Mouse (Mus musculus) urinary bladder, postnatal 4 days (tissue): ENCODE results near the gene 1810013L24Rik.
"Not testable (repeated sequence)": the region's sequence is repeated elsewhere in the genome, so short reads cannot be mapped to it uniquely, and the experiment has no call there.

Experiments used
- DNase-seq, 2 experiments: peaks; one replicate each; pipeline ENCODE4 v3.0.0; 2021 to 2022; ENCODE audit warnings: low spot score in 2 of 2

Gene 1810013L24Rik

GRCm38 (mm10) chr16:8836876-8837275 is 7.0 kb downstream of the 1810013L24Rik start:
- no peak for DNase-seq

GRCm38 (mm10) chr16:8837595-8837994 is 7.7 kb downstream of the 1810013L24Rik start:
- DNase-seq: no peak

DNA sequence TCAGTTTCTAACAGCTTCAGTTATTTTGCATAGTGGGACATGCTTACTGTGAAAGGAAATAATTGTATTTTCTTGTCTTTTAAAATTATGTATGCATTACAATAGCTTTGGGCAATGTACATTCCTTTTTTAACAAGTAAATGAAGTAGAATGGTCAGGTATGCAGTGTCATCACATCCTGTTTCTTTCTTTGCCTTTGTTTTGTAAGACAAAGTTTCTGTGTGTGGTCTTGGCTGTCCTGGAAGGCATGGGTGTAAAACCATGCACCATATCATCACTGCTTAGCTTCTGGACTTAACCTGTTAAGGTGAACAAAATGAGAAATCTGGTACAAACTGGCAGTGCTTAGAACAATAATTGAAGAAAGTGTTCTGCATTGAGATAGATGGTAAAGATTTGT is 9.0 kb downstream of the 1810013L24Rik start:
- no peak for DNase-seq

GRCm38 (mm10) chr16:8840557-8840956 is 10.7 kb downstream of the 1810013L24Rik start:
- DNase-seq: no peak

DNA sequence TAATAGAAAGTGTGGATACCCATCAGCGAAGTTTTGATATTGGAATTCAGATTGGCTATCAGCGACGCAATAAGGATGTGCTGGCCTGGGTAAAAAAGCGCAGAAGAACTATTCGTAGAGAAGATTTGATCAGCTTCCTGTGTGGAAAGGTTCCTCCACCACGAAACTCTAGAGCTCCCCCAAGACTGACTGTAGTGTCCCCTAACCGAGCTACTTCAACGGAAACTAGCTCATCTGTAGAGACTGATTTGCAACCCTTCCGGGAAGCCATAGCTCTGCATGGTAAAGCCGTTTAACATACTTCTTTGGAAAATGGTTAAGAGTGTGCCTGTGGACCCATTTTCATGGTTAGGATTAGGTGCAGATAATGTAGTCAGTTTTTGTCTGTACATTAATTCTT is 13.1 kb downstream of the 1810013L24Rik start:
- no peak for DNase-seq

DNA sequence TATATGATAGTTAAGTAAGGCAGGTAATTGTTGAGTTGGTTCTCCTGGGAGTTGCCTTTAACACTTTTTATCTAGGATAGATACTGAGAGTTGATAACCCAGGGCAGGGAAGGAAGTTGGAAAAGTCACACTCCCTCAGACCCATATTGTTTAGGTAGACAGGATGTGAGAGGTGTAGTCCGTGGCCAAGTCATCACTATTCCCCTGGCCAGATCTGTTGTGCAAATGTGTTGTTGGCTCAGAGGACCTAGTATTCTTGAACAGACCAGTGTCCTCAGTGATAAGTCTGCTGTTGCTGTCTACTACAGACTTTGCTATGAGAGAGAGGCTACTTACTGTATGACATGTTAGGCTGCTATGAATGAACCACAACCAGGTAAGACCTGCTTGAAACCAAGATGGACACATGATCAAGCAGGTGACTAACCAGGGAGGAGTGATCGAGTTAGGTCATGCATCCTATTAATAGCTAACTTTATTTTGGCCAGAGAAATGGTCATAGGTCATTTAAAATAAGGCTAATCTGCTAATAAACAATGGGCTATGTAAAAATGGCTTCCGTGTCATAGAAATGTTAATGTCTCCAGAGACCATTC is 13.8 kb downstream of the 1810013L24Rik start:
- DNase-seq: no peak

GRCm38 (mm10) chr16:8845986-8846385 is 16.1 kb downstream of the 1810013L24Rik start:
- DNase-seq: no peak

DNA sequence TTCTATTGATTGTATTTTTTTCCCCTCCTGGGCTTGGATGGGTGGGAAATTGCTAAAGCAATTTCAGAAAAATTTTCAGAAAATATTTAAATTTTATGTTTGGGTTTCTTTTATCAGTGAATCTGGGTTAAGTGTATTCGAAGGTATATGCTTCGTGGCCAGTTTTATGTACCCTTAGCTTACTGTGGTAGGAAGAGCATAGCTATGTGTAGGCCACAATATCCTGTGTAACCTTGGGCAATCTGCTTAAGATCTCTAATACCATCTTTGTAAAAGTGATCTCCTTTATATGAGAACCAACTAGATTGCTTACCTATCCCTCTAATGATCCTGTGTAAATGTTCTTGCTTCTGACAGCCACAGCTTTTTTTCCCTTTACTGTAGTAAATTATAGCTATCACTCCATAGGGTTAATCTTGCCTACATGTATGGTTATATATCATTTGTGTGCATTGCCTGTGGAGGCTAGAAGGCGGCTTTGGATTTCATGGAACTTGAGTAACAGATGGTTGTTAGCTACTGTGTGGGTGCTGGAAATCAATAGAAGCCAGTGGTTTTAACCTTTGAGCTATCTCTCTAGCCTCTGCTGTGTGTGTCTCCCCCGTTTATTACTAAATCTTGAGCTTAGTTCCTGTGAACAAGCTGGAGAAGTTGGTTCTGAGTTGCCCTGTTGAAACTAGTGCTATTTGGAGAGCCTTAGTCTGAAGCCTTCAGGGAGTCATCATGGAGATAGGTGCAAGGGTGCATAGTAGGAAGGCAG is 18.6 kb downstream of the 1810013L24Rik start:
- no peak for DNase-seq

- no peak for DNase-seq
Observed at GRCm38 (mm10) chr16:8849929-8850328, 20.0 kb downstream of the 1810013L24Rik start.

GRCm38 (mm10) chr16:8855143-8855542 is 25.2 kb downstream of the 1810013L24Rik start:
- DNase-seq: no peak

GRCm38 (mm10) chr16:8856820-8857219 is 26.9 kb downstream of the 1810013L24Rik start:
- DNase-seq: no peak

- DNase-seq: no peak
Observed at GRCm38 (mm10) chr16:8862336-8862987, 32.6 kb downstream of the 1810013L24Rik start.

DNA sequence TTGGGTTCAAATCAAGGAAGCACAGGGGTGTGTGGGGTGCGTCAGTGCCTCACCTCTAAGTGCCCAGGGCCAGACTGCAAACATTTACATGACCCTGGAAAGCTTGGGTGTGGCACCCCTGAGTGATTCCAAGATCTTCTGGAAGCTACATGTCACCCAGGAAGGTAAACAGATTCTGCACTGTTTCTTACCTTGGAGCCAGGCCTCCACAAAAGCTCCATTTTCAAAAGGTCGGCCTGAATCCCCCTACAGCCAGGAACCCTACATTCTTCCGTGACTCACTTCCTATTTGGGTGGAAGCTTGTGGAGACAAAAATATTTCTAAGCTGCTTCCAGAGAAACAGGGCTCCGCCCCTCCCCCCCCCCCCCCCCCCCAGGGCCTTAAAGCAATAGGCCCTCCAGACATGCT is 34.3 kb downstream of the 1810013L24Rik start:
- no peak for DNase-seq

GRCm38 (mm10) chr16:8867406-8867955 is 37.6 kb downstream of the 1810013L24Rik start:
- DNase-seq: no peak

DNA sequence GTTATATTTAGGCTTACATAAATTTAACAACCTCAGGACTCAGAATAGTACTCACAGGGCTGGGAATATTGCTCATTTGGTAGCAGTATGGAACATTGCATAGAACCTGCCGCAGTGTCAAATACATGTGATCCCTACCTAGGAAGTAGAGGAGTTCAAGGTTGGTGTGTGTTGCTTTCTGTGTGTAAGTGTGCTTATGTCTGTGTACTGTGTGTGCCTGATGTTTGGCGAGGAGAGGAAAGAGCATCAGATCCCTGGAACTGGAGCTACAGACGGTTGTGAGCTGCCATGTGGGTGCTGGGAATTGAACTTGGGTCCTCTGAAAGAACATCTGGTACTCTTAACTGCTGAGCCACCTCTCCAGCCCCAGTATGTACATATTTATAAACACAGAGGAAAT is 38.6 kb downstream of the 1810013L24Rik start:
- no peak for DNase-seq

GRCm38 (mm10) chr16:8869715-8870114 is 39.8 kb downstream of the 1810013L24Rik start:
- DNase-seq: peak; percentile 41 to 68

DNA sequence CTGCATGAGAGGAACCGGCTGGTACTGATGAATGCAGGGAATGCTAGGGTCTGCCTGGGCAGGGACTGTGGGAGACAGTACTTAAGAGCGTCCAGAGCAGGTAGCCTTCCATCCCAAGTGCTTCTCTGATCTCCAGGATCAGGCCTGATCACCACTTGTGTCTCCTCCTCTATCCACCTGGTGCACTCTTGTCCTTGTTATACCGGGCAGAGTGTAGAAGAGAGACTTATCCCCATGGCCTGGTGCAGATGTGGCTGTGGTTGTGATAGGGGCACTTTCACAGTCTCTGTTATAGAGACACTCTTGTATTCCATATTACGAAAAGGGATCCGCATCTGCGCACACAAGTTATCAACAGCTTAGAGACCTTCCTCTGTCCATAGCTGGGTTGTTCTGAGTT is 41.5 kb downstream of the 1810013L24Rik start:
- DNase-seq: no peak

GRCm38 (mm10) chr16:8872019-8872418 is 42.1 kb downstream of the 1810013L24Rik start:
- DNase-seq: peak in 1 of 2 experiments; percentile 41

DNA sequence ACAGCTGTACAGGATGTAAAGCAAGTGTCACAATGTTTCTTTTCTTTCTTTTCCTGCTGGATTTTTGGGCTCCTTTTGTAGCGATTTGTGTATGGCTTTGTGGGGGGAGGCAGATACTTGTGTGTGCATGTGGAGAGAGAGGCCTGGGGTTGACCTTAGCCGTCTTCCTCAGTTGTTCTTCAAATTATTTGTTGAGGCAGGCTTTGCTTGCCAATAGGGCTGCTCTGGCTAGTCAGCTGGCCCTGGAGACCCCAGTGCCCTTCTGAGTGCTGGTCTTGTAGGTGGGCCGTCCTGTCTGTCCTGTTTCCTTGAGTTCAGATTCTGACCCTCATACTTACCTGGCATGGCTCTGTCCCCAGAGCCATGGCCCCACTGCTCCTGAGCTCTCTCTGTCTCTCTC is 42.6 kb downstream of the 1810013L24Rik start:
- DNase-seq: peak in 1 of 2 experiments; percentile 52

DNA sequence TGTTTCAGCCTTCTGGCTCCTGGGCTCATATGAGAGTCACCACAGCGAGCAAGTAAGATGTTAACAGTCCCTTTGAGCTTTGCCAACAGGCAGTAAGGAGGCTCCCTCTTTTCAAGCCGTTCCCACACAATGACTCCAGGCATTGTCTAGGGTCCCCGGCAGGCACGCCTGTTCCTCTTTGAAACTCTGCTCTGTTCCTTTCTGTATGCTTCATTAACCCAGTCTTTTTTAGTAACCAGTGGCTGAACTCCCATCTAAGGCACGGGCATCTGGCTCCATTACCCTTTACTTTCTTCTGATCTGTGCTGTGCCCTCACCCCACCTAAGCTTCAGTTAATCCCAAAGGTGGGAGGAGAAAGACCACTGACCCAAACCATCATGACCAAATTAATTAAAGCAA is 50.2 kb downstream of the 1810013L24Rik start:
- DNase-seq: no peak

GRCm38 (mm10) chr16:8883674-8884241 is 53.9 kb downstream of the 1810013L24Rik start:
- DNase-seq: peak; percentile 57 to 82

DNA sequence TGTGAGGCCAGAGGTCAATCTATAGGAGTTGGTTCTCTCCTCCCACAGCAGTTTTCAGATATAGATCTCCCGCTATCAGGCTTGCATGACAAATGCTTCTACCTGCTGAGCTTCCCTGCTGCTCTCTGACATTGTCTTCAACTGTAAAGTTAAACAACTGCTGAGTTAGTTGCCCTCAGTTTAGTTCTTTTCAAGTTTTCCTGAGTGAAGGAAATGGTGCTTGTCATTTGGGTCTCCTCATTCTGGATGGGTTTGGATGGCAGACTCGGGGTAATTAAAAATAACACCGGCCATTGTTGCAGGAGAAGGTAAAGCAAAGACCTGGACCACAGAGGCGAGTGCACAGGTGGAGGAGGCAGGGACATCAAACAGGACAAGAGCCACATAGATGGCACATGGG is 64.3 kb downstream of the 1810013L24Rik start:
- DNase-seq: not testable (repeated sequence)
